Mouse (Mus musculus) stomach, embryonic 15.5 days (tissue): ENCODE measurements around the gene Rprm. TPM values are rescaled to one million over a fixed set of nuclear protein-coding genes. Genes with fewer than 3 reads are reported as not detected.

ENCODE experiments used
- ATAC-seq: fragments of 200-750 bp; cut with Nextera tagmentation; 2 replicates; pipeline ENCODE4 v1.8.0; 2017; ENCODE audit warnings: low read depth, moderate number of reproducible peaks, moderate TSS enrichment; ENCODE audit not compliant: insufficient read depth, low FRiP score
- H3K27ac ChIP-seq: fragments of 300-500 bp; sonication (generic); 2 replicates; pipeline ENCODE4 v1.5.1; 2015; ENCODE audit warnings: mild to moderate bottlenecking, inconsistent platforms
- H3K27me3 ChIP-seq: fragments of 300-500 bp; sonication (generic); replicated peaks from 2 replicates; pipeline ENCODE4 v1.6.1; 2015; ENCODE audit warnings: inconsistent platforms
- H3K36me3 ChIP-seq: fragments of 300-500 bp; sonication (generic); 2 replicates; pipeline ENCODE4 v1.6.1; 2015; ENCODE audit warnings: inconsistent platforms
- H3K4me1 ChIP-seq: fragments of 300-500 bp; sonication (generic); 2 replicates; pipeline ENCODE4 v1.6.1; 2015; ENCODE audit warnings: inconsistent platforms
- H3K4me2 ChIP-seq: fragments of 300-500 bp; sonication (generic); 2 replicates; pipeline ENCODE4 v1.6.1; 2015; ENCODE audit warnings: mild to moderate bottlenecking, inconsistent platforms
- H3K4me3 ChIP-seq: fragments of 300-500 bp; sonication (generic); replicated peaks from 2 replicates; pipeline ENCODE4 v1.5.1; 2015; ENCODE audit warnings: inconsistent platforms
- H3K9ac ChIP-seq: fragments of 300-500 bp; sonication (generic); 2 replicates; pipeline ENCODE4 v1.6.1; 2015; ENCODE audit warnings: inconsistent platforms
- H3K9me3 ChIP-seq: fragments of 300-500 bp; sonication (generic); 2 replicates; pipeline ENCODE4 v1.6.1; 2016; ENCODE audit warnings: inconsistent platforms
- WGBS: fragments of 180-500 bp; shearing (Covaris S2); methylation state at CpG from one replicate; pipeline ENCODE4 v1.1.7; 2015; 5-methylcytosine and 5-hydroxymethylcytosine counted together
- polyA plus RNA-seq: library from polyadenylated mRNA; unstranded; fragments of >200 nt; fragmentation: Nextera tagmentation; extraction: Ambion mirVana; gene quantifications from 2 replicates; pipeline ENCODE4 v1.2.1, GENCODE M21; 2015

Rprm gene
- polyA plus RNA-seq, 1 experiment from 2014 or later, result 17.2 TPM

- Histone ChIP-seq H3K36me3 (no peaks in the 10 kb centered on the region), H3K4me2 (no peak overlapping the region), H3K9ac (no peak overlapping the region), H3K27me3 (no peaks in the 10 kb centered on the region), H3K27ac (no peak overlapping the region), H3K9me3 (no peaks in the 10 kb centered on the region), H3K4me1 (no peaks in the 10 kb centered on the region), H3K4me3 (no peak overlapping the region)
- WGBS, result 29% methylated on average over 1 of the region's 1 CpGs
- ATAC-seq, result no peak; the same call in 1 of the 2 replicates
Observed at GRCm38 (mm10) chr2:54071526-54071925, 13.8 kb downstream of the Rprm start.

GRCm38 (mm10) chr2:54062421-54062820, 22.9 kb downstream of the Rprm start:
- Histone ChIP-seq H3K36me3 (no peaks in the 10 kb centered on the region), H3K4me2 (no peak overlapping the region), H3K9me3 (no peaks in the 10 kb centered on the region), H3K27ac (no peak overlapping the region), H3K4me1 (no peaks in the 10 kb centered on the region), H3K9ac (no peak overlapping the region), H3K27me3 (no peaks in the 10 kb centered on the region), H3K4me3 (no peak overlapping the region)
- ATAC-seq, result no peak
- 18% methylated on average over 1 of the region's 1 CpGs for WGBS

- Histone ChIP-seq H3K9ac (no peak overlapping the region), H3K9me3 (no peaks in the 10 kb centered on the region), H3K4me2 (no peak overlapping the region), H3K36me3 (no peaks in the 10 kb centered on the region), H3K27ac (no peak overlapping the region), H3K4me3 (no peak overlapping the region), H3K27me3 (no peaks in the 10 kb centered on the region), H3K4me1 (no peaks in the 10 kb centered on the region)
- no peak for ATAC-seq
Observed at GRCm38 (mm10) chr2:54061039-54061438, 24.3 kb downstream of the Rprm start.
